Mouse (Mus musculus): ENCODE results near the gene Oas1d.
"Not testable (repeated sequence)": the region's sequence is repeated elsewhere in the genome, so short reads cannot be mapped to it uniquely, and the experiment has no call there.

- not testable (repeated sequence) for TF ChIP-seq CTCF (IDR thresholded peaks at IDR 0.05; ENCODE audit: insufficient read depth, low read length); POLR2A (IDR thresholded peaks at IDR 0.05; ENCODE audit: borderline replicate concordance, extremely low read depth, low read depth, low read length)
Measured at GRCm38 (mm10) chr5:120914204-120914603, at the start of gene Oas1d.
